Mouse (Mus musculus) limb, embryonic 14.5 days (tissue): ENCODE data around the gene Tph1. TPM values are rescaled to one million over a fixed set of nuclear protein-coding genes. Genes with fewer than 3 reads are reported as not detected.

Experiments
- ATAC-seq: fragments of 200-750 bp; cut with Nextera tagmentation; 2 replicates; pipeline ENCODE4 v1.8.0; 2017; ENCODE audit warnings: low read depth, moderate number of reproducible peaks, moderate TSS enrichment; ENCODE audit not compliant: low FRiP score
- DNase-seq: peaks from one replicate; pipeline ENCODE4 v3.0.0-alpha.2; 2015; ENCODE audit warnings: low spot score
- H3K27ac ChIP-seq: fragments of 300-500 bp; sonication (generic); replicated peaks from 2 replicates; pipeline ENCODE4 v1.5.1; 2014; ENCODE audit warnings: low read depth, mild to moderate bottlenecking, low read length, moderate library complexity, mixed read lengths
- H3K27me3 ChIP-seq: fragments of 300-500 bp; sonication (generic); 2 replicates; pipeline ENCODE4 v1.6.1; 2014; ENCODE audit warnings: low read length, mixed read lengths; ENCODE audit not compliant: control insufficient read depth, insufficient read depth
- H3K36me3 ChIP-seq: fragments of 300-500 bp; sonication (generic); 2 replicates; pipeline ENCODE4 v1.6.1; 2014; ENCODE audit warnings: mild to moderate bottlenecking, low read length, moderate library complexity, mixed read lengths; ENCODE audit not compliant: control insufficient read depth, insufficient read depth
- H3K4me1 ChIP-seq: fragments of 300-500 bp; sonication (generic); 2 replicates; pipeline ENCODE4 v1.6.1; 2014; ENCODE audit warnings: antibody characterized with exemption, low read length, mixed read lengths; ENCODE audit not compliant: control insufficient read depth, insufficient read depth
- H3K4me2 ChIP-seq: fragments of 300-500 bp; sonication (generic); replicated peaks from 2 replicates; pipeline ENCODE4 v1.6.1; 2014; ENCODE audit warnings: low read depth, mild to moderate bottlenecking, low read length, moderate library complexity; ENCODE audit not compliant: severe bottlenecking
- H3K4me3 ChIP-seq: fragments of 300-500 bp; sonication (generic); replicated peaks from 2 replicates; pipeline ENCODE4 v1.5.1; 2014; ENCODE audit warnings: low read length
- H3K9ac ChIP-seq: fragments of 300-500 bp; sonication (generic); 2 replicates; pipeline ENCODE4 v1.6.1; 2014; ENCODE audit warnings: mild to moderate bottlenecking, low read depth, low read length, moderate library complexity; ENCODE audit not compliant: severe bottlenecking
- H3K9me3 ChIP-seq: fragments of 300-500 bp; sonication (generic); 2 replicates; pipeline ENCODE4 v1.6.1; 2016; ENCODE audit warnings: low read length; ENCODE audit not compliant: control insufficient read depth
- POLR2A ChIP-seq: fragments of 200-500 bp; IDR thresholded peaks from 2 replicates; pipeline ENCODE4 v1.8.0; 2012; ENCODE audit warnings: inconsistent platforms, mild to moderate bottlenecking, moderate library complexity, borderline replicate concordance; ENCODE audit not compliant: insufficient read depth, insufficient read length; ENCODE audit errors: extremely low read depth
- WGBS: fragments of 180-500 bp; shearing (Covaris S2); extraction: QIAGEN DNeasy Blood & Tissue Kit; methylation state at CpG from one replicate; pipeline ENCODE4 v1.1.7; 2014; 5-methylcytosine and 5-hydroxymethylcytosine counted together
- polyA plus RNA-seq, 2 experiments: library from polyadenylated mRNA; depleted of rRNA in 1 of 2; stranded (reverse) in 1 of 2; unstranded in 1 of 2; fragments of >200 nt; fragmentation: Nextera tagmentation in 1 of 2; extraction: Ambion mirVana in 1 of 2; gene quantifications; 2 replicates each; pipeline versions ENCODE4 v1.2.1 to v1.2.3; 2012 to 2014

Tph1 gene
- polyA plus RNA-seq, 2 experiments, result 0.29 to 1.6 TPM

GRCm38 (mm10) chr7:46609317-46609716, 63.0 kb downstream of the Tph1 start:
- Histone ChIP-seq H3K36me3 (peaks cover 6% of the 10 kb centered on the region; the same call in 1 of the 2 replicates), H3K4me3 (no peak overlapping the region), H3K9ac (no peak overlapping the region), H3K9me3 (no peaks in the 10 kb centered on the region), H3K4me2 (no peak overlapping the region), H3K4me1 (peaks cover 4% of the 10 kb centered on the region; the same call in 1 of the 2 replicates), H3K27ac (no peak overlapping the region), H3K27me3 (no peaks in the 10 kb centered on the region)
- TF ChIP-seq POLR2A, result no peak
- ATAC-seq (no peak), DNase-seq (no peak)
- 86% methylated on average over 4 of the region's 4 CpGs for WGBS

GRCm38 (mm10) chr7:46607428-46608055, 64.8 kb downstream of the Tph1 start:
- no peak overlapping the region for H3K4me3 ChIP-seq
- H3K36me3 ChIP-seq, result peaks cover 3% of the 10 kb centered on the region; the same call in 1 of the 2 replicates
- ATAC-seq, result peak; percentile 64; the same call in 1 of the 2 replicates
- peak; percentile 82 for DNase-seq
- H3K27ac ChIP-seq, result no peak overlapping the region
- WGBS, result 60% methylated on average over 11 of the region's 11 CpGs
- no peak for TF ChIP-seq POLR2A
- no peaks in the 10 kb centered on the region for H3K27me3 ChIP-seq
- H3K9ac ChIP-seq, result no peak overlapping the region
- no peaks in the 10 kb centered on the region for H3K9me3 ChIP-seq
- peaks cover 4% of the 10 kb centered on the region; the same call in 1 of the 2 replicates for H3K4me1 ChIP-seq
- no peak overlapping the region for H3K4me2 ChIP-seq

- no peaks in the 10 kb centered on the region for H3K9me3 ChIP-seq
- WGBS, result 64% methylated on average over 8 of the region's 8 CpGs
- no peaks in the 10 kb centered on the region for H3K27me3 ChIP-seq
- TF ChIP-seq POLR2A, result no peak
- H3K4me1 ChIP-seq, result peaks cover 1% of the 10 kb centered on the region; the same call in 1 of the 2 replicates
- H3K4me2 ChIP-seq, result no peak overlapping the region
- H3K36me3 ChIP-seq, result no peaks in the 10 kb centered on the region
- H3K27ac ChIP-seq, result no peak overlapping the region
- DNase-seq, result no peak
- ATAC-seq, result no peak
- no peak overlapping the region for H3K4me3 ChIP-seq
- H3K9ac ChIP-seq, result no peak overlapping the region
Measured at GRCm38 (mm10) chr7:46607031-46607426, 65.3 kb downstream of the Tph1 start.

- Histone ChIP-seq H3K9me3 (no peaks in the 10 kb centered on the region), H3K27me3 (no peaks in the 10 kb centered on the region), H3K4me3 (no peak overlapping the region), H3K27ac (no peak overlapping the region), H3K9ac (no peak overlapping the region), H3K4me2 (no peak overlapping the region), H3K36me3 (no peaks in the 10 kb centered on the region), H3K4me1 (peaks cover 2% of the 10 kb centered on the region; the same call in 1 of the 2 replicates)
- WGBS, result 83% methylated on average over 7 of the region's 7 CpGs
- DNase-seq (no peak), ATAC-seq (no peak)
- no peak for TF ChIP-seq POLR2A
Measured at GRCm38 (mm10) chr7:46606391-46607030, 65.8 kb downstream of the Tph1 start.

GRCm38 (mm10) chr7:46603051-46603450, 69.3 kb downstream of the Tph1 start:
- Histone ChIP-seq H3K4me1 (peaks cover 2% of the 10 kb centered on the region; the same call in 1 of the 2 replicates), H3K4me2 (no peak overlapping the region), H3K27ac (no peak overlapping the region), H3K27me3 (no peaks in the 10 kb centered on the region), H3K9ac (no peak overlapping the region), H3K4me3 (no peak overlapping the region), H3K36me3 (no peaks in the 10 kb centered on the region), H3K9me3 (no peaks in the 10 kb centered on the region)
- TF ChIP-seq POLR2A, result no peak
- ATAC-seq (no peak), DNase-seq (no peak)
- 90% methylated on average over 7 of the region's 7 CpGs for WGBS
